Mouse (Mus musculus) spleen, adult 2 months (tissue): Measurements from ENCODE around the gene Olfr524. TPM values are rescaled to one million over a fixed set of nuclear protein-coding genes. Genes with fewer than 3 reads are reported as not detected.

Experiments used
- DNase-seq, 2 experiments: peaks; one replicate each; pipeline versions ENCODE4 v3.0.0 to v3.0.0-alpha.2; 2012 to 2021; ENCODE audit warnings: low spot score in 2 of 2, low read depth in 1 of 2
- H3K27ac ChIP-seq: fragments of 200-500 bp; 2 replicates; pipeline ENCODE4 v1.5.1; 2012; ENCODE audit warnings: low read length, inconsistent platforms; ENCODE audit not compliant: insufficient read depth
- H3K27me3 ChIP-seq: fragments of 200-500 bp; 2 replicates; pipeline ENCODE4 v1.6.1; 2012; ENCODE audit warnings: mild to moderate bottlenecking, moderate library complexity, low read length, inconsistent platforms; ENCODE audit not compliant: control insufficient read depth, insufficient read depth
- H3K36me3 ChIP-seq: fragments of 200-500 bp; 2 replicates; pipeline ENCODE4 v1.6.1; 2012; ENCODE audit warnings: mild to moderate bottlenecking, low read length, inconsistent platforms; ENCODE audit not compliant: control insufficient read depth, insufficient read depth
- H3K4me1 ChIP-seq: fragments of 200-500 bp; 2 replicates; pipeline ENCODE4 v1.6.1; 2011; ENCODE audit warnings: inconsistent platforms; ENCODE audit not compliant: control insufficient read depth, insufficient read depth, insufficient read length
- H3K4me3 ChIP-seq: fragments of 200-500 bp; 2 replicates; pipeline ENCODE4 v1.5.1; 2011; ENCODE audit warnings: mild to moderate bottlenecking, inconsistent platforms; ENCODE audit not compliant: insufficient read depth, insufficient read length; ENCODE audit errors: extremely low read depth
- CTCF ChIP-seq: fragments of 200-500 bp; IDR thresholded peaks from 2 replicates; pipeline ENCODE4 v1.5.1; 2011; ENCODE audit warnings: mild to moderate bottlenecking, inconsistent platforms; ENCODE audit not compliant: insufficient read depth, insufficient read length, insufficient replicate concordance; ENCODE audit errors: extremely low read depth
- POLR2A ChIP-seq: fragments of 200-500 bp; IDR thresholded peaks from 2 replicates; pipeline ENCODE4 v1.6.1; 2011; ENCODE audit warnings: low read depth, low read length, inconsistent platforms
- WGBS: fragments of 180-500 bp; shearing (Covaris S2); methylation state at CpG from one replicate; pipeline ENCODE4 v1.1.7; 2018; 5-methylcytosine and 5-hydroxymethylcytosine counted together
- polyA plus RNA-seq: library from polyadenylated mRNA; depleted of rRNA; stranded (reverse); fragments of >200 nt; gene quantifications from 2 replicates; pipeline ENCODE4 v1.2.3, GENCODE M21; 2012; rRNA removed

The Olfr524 gene
- 0.01 and 0.07 TPM in 2 replicates for polyA plus RNA-seq

DNA sequence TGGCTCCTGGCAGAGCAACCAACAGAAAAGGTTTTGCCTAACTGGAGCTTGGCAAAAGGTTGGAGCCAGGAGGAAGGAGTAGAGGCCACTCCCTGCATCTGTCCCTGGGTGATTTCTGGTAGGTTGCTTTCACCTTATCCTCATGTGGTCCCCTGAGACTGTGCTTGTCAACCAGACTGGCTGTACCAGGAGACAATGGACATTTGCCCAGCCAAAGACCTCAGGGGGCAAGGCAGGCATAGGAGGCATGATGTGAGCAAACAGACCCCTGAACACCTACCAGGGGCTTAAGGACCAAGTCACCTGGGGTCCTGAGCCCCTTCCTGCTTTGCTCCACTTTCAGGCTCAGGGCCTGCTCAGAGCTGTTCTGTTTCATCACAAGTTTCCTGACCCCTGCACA is at the start of gene Olfr524:
Olfr524 (minus strand) TSS at position 101 of the 400 bp plus-strand sequence.
- peaks cover 8% of the 10 kb centered on the region for H3K4me1 ChIP-seq
- no peak within 1 kb of the TSS for H3K4me3 ChIP-seq
- no peaks in the 10 kb centered on the region for H3K27me3 ChIP-seq
- peak within 1 kb of the TSS; percentile 18; the same call in 1 of the 2 replicates for H3K27ac ChIP-seq
- H3K36me3 ChIP-seq = no peaks in the 10 kb centered on the region
- no peak for DNase-seq
- TF ChIP-seq POLR2A = no peak
- TF ChIP-seq CTCF = no peak

DNA sequence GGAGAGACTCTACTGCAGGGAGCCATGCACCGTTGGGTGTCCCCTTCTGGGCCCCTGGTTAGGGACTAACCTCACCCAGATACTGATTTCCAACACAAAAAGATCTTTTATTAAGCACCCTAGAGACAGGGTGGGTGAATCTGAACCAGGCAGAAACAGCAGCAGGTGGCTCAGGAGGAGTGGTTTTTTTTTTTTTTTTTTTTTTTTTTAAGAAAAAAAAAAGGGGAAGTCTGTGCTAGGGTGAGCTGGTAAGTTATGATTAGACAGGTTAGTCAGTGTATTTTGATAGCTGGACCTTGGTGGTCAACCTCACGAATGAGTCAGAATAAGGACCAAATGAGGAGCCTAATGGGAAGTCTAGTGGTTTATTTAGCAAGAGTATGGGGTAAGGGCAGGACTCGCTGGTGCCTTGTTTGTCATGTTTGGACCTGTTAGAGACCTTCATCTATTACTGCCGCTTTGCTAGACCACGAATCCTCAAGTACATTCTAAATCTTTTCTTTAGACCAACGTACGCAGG is 48.1 kb upstream of the Olfr524 start:
- Histone ChIP-seq H3K4me1 (no peaks in the 10 kb centered on the region), H3K36me3 (no peaks in the 10 kb centered on the region), H3K4me3 (no peak overlapping the region), H3K27me3 (no peaks in the 10 kb centered on the region), H3K27ac (no peak overlapping the region)
- WGBS = 48% methylated on average over 7 of the region's 7 CpGs
- no peak for DNase-seq
- TF ChIP-seq POLR2A (no peak), CTCF (no peak)

GRCm38 (mm10) chr7:140247216-140247615 is 41.5 kb upstream of the Olfr524 start, which contains the start of gene 5830411N06Rik:
TSS of gene 5830411N06Rik (plus strand) at chr7:140247284.
- Histone ChIP-seq H3K4me3 (no peak within 1 kb of the TSS), H3K36me3 (no peaks in the 10 kb centered on the region), H3K4me1 (no peaks in the 10 kb centered on the region), H3K27me3 (no peaks in the 10 kb centered on the region), H3K27ac (no peak within 1 kb of the TSS)
- no peak for DNase-seq
- TF ChIP-seq POLR2A (no peak), CTCF (no peak)
- WGBS = 83% methylated on average over 4 of the region's 4 CpGs

DNA sequence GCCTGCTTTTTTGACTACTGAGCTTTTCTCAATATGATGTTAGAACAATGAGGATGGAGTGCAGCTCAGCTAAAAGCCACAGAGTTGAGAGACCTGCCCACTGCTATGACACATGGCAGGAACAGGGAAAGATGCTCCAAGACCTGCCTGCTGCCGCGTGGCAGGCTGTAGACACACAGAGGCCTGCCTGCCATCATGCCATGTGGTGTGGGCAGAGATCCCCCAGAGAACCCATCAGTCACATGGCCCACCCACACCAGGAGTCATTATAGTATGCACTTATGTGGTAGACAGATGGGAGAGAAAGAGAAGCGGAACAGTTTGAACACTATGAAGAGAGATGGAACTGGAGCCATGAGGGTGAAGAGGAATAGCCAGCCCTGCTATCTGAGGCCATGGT is 27.9 kb upstream of the Olfr524 start:
- no peak for TF ChIP-seq POLR2A
- TF ChIP-seq CTCF = no peak
- H3K4me1 ChIP-seq = no peaks in the 10 kb centered on the region
- no peak overlapping the region for H3K4me3 ChIP-seq
- no peaks in the 10 kb centered on the region for H3K27me3 ChIP-seq
- no peak for DNase-seq
- no peak overlapping the region for H3K27ac ChIP-seq
- H3K36me3 ChIP-seq = no peaks in the 10 kb centered on the region
- WGBS = 90% methylated on average over 3 of the region's 3 CpGs

DNA sequence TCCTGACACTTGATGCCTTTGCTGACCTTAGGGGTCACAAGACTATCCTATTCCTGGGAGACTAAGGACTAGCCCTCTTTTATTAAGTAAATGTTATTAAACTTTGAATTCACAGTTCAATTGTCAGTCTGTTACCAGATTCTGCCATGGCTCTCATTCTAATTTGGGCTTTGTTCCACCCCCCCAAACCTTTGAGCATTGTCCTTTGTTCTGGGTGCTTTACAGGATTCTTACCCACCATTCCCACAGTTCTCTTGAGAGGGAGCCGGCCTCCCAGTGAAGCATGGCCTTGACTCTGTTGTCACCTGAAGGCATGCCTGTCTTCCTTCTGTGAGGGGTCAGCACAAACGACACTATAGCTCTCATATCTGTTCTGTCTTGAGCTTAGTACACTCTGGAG is 25.3 kb upstream of the Olfr524 start:
- H3K36me3 ChIP-seq = no peaks in the 10 kb centered on the region
- H3K4me3 ChIP-seq = no peak overlapping the region
- DNase-seq = no peak
- TF ChIP-seq POLR2A = no peak
- TF ChIP-seq CTCF = no peak
- H3K27me3 ChIP-seq = no peaks in the 10 kb centered on the region
- WGBS = 78% methylated on average over 2 of the region's 2 CpGs
- H3K27ac ChIP-seq = no peak overlapping the region
- H3K4me1 ChIP-seq = no peaks in the 10 kb centered on the region

GRCm38 (mm10) chr7:140228476-140228875 is 22.7 kb upstream of the Olfr524 start:
- no peak overlapping the region for H3K4me3 ChIP-seq
- 80% methylated on average over 13 of the region's 13 CpGs for WGBS
- no peak for DNase-seq
- no peaks in the 10 kb centered on the region for H3K27me3 ChIP-seq
- no peak for TF ChIP-seq CTCF
- no peak for TF ChIP-seq POLR2A
- H3K27ac ChIP-seq = no peak overlapping the region
- no peaks in the 10 kb centered on the region for H3K4me1 ChIP-seq
- no peaks in the 10 kb centered on the region for H3K36me3 ChIP-seq

DNA sequence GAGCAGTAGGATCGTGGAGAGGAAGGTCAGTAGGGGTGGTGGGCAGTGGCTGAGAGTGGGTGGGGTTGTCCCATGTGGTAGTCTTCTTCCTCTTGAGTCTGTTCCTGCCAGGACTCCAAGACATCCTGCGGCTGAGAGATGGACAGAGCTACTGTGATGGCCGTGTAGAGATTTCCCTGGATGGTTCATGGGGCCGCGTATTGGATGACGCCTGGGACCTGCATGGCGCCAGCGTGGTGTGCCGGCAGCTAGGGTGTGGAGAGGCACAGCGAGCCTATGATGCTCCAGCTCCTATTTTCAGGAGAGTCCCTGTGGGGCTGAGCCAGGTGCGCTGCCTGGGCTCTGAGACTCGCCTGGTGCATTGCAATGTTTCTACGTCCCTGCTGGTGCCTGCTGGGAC is 18.4 kb upstream of the Olfr524 start:
- Histone ChIP-seq H3K4me1 (no peaks in the 10 kb centered on the region), H3K27me3 (no peaks in the 10 kb centered on the region), H3K27ac (no peak overlapping the region), H3K4me3 (no peak overlapping the region), H3K36me3 (no peaks in the 10 kb centered on the region)
- DNase-seq = no peak
- WGBS = 89% methylated on average over 13 of the region's 13 CpGs
- TF ChIP-seq POLR2A = no peak
